In the genomic region with DNA sequence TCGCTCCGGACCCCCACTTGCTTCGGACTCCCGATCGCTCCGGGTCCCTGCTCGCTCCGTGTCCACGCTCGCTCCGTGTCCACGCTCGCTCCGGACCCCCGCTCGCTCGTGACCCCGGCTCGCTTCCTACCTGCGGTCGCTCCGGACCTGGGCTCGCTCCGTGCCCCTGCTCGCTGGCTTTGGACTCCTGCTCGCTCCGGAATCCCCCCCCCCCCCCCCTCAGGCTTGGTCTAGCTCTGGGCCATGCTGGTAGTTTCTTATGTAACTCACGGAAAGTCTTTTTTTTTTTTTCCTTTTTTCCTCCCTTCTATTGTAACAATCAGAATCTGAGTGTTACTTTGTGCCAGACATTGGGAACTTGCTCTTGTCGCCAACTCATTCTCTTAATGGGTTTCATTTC, we compare ENCODE assay signal across 9 mouse cellular contexts. TPM values are rescaled to one million over a fixed set of nuclear protein-coding genes. Genes with fewer than 3 reads are reported as not detected.
DNase-seq lines count a peak whose midpoint lies in the region; ATAC-seq and TF ChIP-seq lines count a peak whose summit lies in the region.
"Had no signal": no experiment of that assay in that cellular context is flagged by ENCODE, and none has a peak within 500 bp of the region (broad histone marks: within the 10 kb centered on the region; RNA-seq: fewer than 3 reads in every experiment).

No protein-coding gene starts in this region.

- 26% methylated on average over 29 of the region's 29 CpGs for WGBS in heart, embryonic 12.5 days
- under 1% methylated on average over 29 of the region's 29 CpGs for WGBS in forebrain, embryonic 16.5 days
- WGBS in liver, embryonic 15.5 days (ENCODE audit: insufficient replicate concordance): 1% methylated on average over 24 of the region's 29 CpGs

- no peak for DNase-seq in heart, adult 9 months (ENCODE audit: low spot score in 2 of 2)
- no peak for DNase-seq in testis, postnatal 10 days (ENCODE audit: low spot score)
- DNase-seq in cerebellum, postnatal 10 days: no peak
- no peak for DNase-seq in layer of hippocampus, adult 9-10 months (ENCODE audit: low spot score)
- DNase-seq: gastrocnemius, postnatal 25 days had no signal

- H3K27me3 ChIP-seq in heart, embryonic 12.5 days (replicated peaks): peaks cover 23% of the 10 kb centered on the region; the same call in 1 of the 2 replicates
- peaks cover 74% of the 10 kb centered on the region for H3K27me3 ChIP-seq in E14TG2a.4 (ENCODE audit: insufficient read depth, low read length)
- peaks cover 40% of the 10 kb centered on the region for H3K27me3 ChIP-seq in forebrain, embryonic 16.5 days (replicated peaks; ENCODE audit: control insufficient read depth, insufficient read depth, low read length)
- peaks cover 93% of the 10 kb centered on the region for H3K27me3 ChIP-seq in liver, embryonic 15.5 days

- no peak for TF ChIP-seq CTCF in E14TG2a.4 (conservative IDR thresholded peaks at IDR 0.05; ENCODE audit: low read length)

- peaks cover 75% of the 10 kb centered on the region for H3K36me3 ChIP-seq in heart, embryonic 12.5 days
- H3K36me3 ChIP-seq in E14TG2a.4 (ENCODE audit: insufficient read depth, low read length): no peaks in the 10 kb centered on the region
- H3K36me3 ChIP-seq in forebrain, embryonic 16.5 days (ENCODE audit: control insufficient read depth, insufficient read depth): no peaks in the 10 kb centered on the region
- H3K36me3 ChIP-seq in liver, embryonic 15.5 days (replicated peaks): no peaks in the 10 kb centered on the region

- 0 out of 2 replicates have a peak, but pooled peaks cover 11% of the 10 kb centered on the region for H3K4me1 ChIP-seq in heart, embryonic 12.5 days (replicated peaks)
- H3K4me1 ChIP-seq in E14TG2a.4 (replicated peaks; ENCODE audit: low read depth, low read length): peaks cover 7% of the 10 kb centered on the region
- peaks cover 17% of the 10 kb centered on the region for H3K4me1 ChIP-seq in forebrain, embryonic 16.5 days (replicated peaks; ENCODE audit: control insufficient read depth, insufficient read depth, low read length)
- H3K4me1 ChIP-seq in liver, embryonic 15.5 days (replicated peaks): peaks cover 3% of the 10 kb centered on the region; the same call in 1 of the 2 replicates

- 0 out of 2 replicates have a peak, but pooled peaks cover 2% of the 10 kb centered on the region for H3K9me3 ChIP-seq in heart, embryonic 12.5 days (replicated peaks)
- peaks cover 5% of the 10 kb centered on the region; the same call in 1 of the 2 replicates for H3K9me3 ChIP-seq in E14TG2a.4 (ENCODE audit: low read length)
- H3K9me3 ChIP-seq in forebrain, embryonic 16.5 days (ENCODE audit: control insufficient read depth, low read length): no peaks in the 10 kb centered on the region
- no peaks in the 10 kb centered on the region for H3K9me3 ChIP-seq in liver, embryonic 15.5 days (replicated peaks)

- peak overlapping the region; percentile 98 for H3K4me2 ChIP-seq in heart, embryonic 12.5 days
- H3K4me2 ChIP-seq in forebrain, embryonic 16.5 days (ENCODE audit: low read length): peak overlapping the region; percentile 92
- H3K4me2 ChIP-seq in liver, embryonic 15.5 days: peak overlapping the region; percentile 67

- H3K27ac ChIP-seq in heart, embryonic 12.5 days (ENCODE audit: poor library complexity, severe bottlenecking): no peak overlapping the region
- H3K27ac ChIP-seq in forebrain, embryonic 16.5 days (ENCODE audit: low read length): no peak overlapping the region
- no peak overlapping the region for H3K27ac ChIP-seq in liver, embryonic 15.5 days (replicated peaks)

- H3K4me3 ChIP-seq in heart, embryonic 12.5 days: peak overlapping the region; percentile 64
- H3K4me3 ChIP-seq in E14TG2a.4 (replicated peaks; ENCODE audit: low read length): peak overlapping the region; percentile 51; the same call in 1 of the 2 replicates
- H3K4me3 ChIP-seq in forebrain, embryonic 16.5 days (replicated peaks; ENCODE audit: low read length): peak overlapping the region; percentile 47
- peak overlapping the region; percentile 41 for H3K4me3 ChIP-seq in liver, embryonic 15.5 days (replicated peaks)

- peak overlapping the region; percentile 83 for H3K9ac ChIP-seq in heart, embryonic 12.5 days
- no peak overlapping the region; the same call in 1 of the 2 replicates for H3K9ac ChIP-seq in forebrain, embryonic 16.5 days (replicated peaks; ENCODE audit: low read depth, low read length)
- no peak overlapping the region for H3K9ac ChIP-seq in liver, embryonic 15.5 days

- ATAC-seq in heart, embryonic 12.5 days (ENCODE audit: insufficient number of reproducible peaks, low FRiP score): no peak
- ATAC-seq in forebrain, embryonic 16.5 days: no peak
- ATAC-seq in liver, embryonic 15.5 days (ENCODE audit: insufficient read depth): no peak

RNA-seq across cellular contexts. Expression of gene Slfn5, which starts 18.0 kb away (rescaled TPM):
- polyA plus RNA-seq in heart, embryonic 12.5 days (2016; fragmentation: Nextera tagmentation; extraction: Ambion mirVana): 2.5 and 2.7 TPM in 2 replicates
- polyA plus RNA-seq in forebrain, embryonic 16.5 days (2015; fragmentation: Nextera tagmentation; extraction: Ambion mirVana): 1.3 and 1.8 TPM in 2 replicates
- polyA plus RNA-seq in liver, embryonic 15.5 days (2015; fragmentation: Nextera tagmentation; extraction: Ambion mirVana): 1.5 and 1.6 TPM in 2 replicates

RNA-seq across cellular contexts. Expression of gene Unc45b, which starts 22.8 kb away (rescaled TPM):
- 199 and 203 TPM in 2 replicates for polyA plus RNA-seq in heart, embryonic 12.5 days (2016; fragmentation: Nextera tagmentation; extraction: Ambion mirVana)
- 0.96 and 1.6 TPM in 2 replicates for polyA plus RNA-seq in forebrain, embryonic 16.5 days (2015; fragmentation: Nextera tagmentation; extraction: Ambion mirVana)
- polyA plus RNA-seq in liver, embryonic 15.5 days (2015; fragmentation: Nextera tagmentation; extraction: Ambion mirVana): 1.7 TPM in 2 replicates

RNA-seq across cellular contexts. Expression of gene Nle1, which starts 25.0 kb away (rescaled TPM):
- 20.0 and 22.0 TPM in 2 replicates for polyA plus RNA-seq in heart, embryonic 12.5 days (2016; fragmentation: Nextera tagmentation; extraction: Ambion mirVana)
- polyA plus RNA-seq in forebrain, embryonic 16.5 days (2015; fragmentation: Nextera tagmentation; extraction: Ambion mirVana): 33.3 and 39.7 TPM in 2 replicates
- 12.4 and 13.6 TPM in 2 replicates for polyA plus RNA-seq in liver, embryonic 15.5 days (2015; fragmentation: Nextera tagmentation; extraction: Ambion mirVana)

RNA-seq across cellular contexts. Expression of gene Fndc8, which starts 41.3 kb away (rescaled TPM):
- polyA plus RNA-seq in heart, embryonic 12.5 days (2016; fragmentation: Nextera tagmentation; extraction: Ambion mirVana): 0.10 and 0.12 TPM in 2 replicates
- 0.43 and 1.1 TPM in 2 replicates for polyA plus RNA-seq in forebrain, embryonic 16.5 days (2015; fragmentation: Nextera tagmentation; extraction: Ambion mirVana)
- polyA plus RNA-seq in liver, embryonic 15.5 days (2015; fragmentation: Nextera tagmentation; extraction: Ambion mirVana): 0.07 and 0.18 TPM in 2 replicates

RNA-seq across cellular contexts. Expression of gene Rad51d, which starts 42.8 kb away (rescaled TPM):
- 13.0 and 14.6 TPM in 2 replicates for polyA plus RNA-seq in heart, embryonic 12.5 days (2016; fragmentation: Nextera tagmentation; extraction: Ambion mirVana)
- polyA plus RNA-seq in forebrain, embryonic 16.5 days (2015; fragmentation: Nextera tagmentation; extraction: Ambion mirVana): 13.5 and 15.2 TPM in 2 replicates
- 5.6 and 6.2 TPM in 2 replicates for polyA plus RNA-seq in liver, embryonic 15.5 days (2015; fragmentation: Nextera tagmentation; extraction: Ambion mirVana)

Comparison
In these comparisons a context has a peak if more than half of its experiments do, and no peak if none do; other contexts are left out.
1. RNA of gene Unc45b, which starts 22.8 kb away (polyA plus RNA-seq): 199 to 203 TPM in heart, embryonic 12.5 days; 1.7 TPM in liver, embryonic 15.5 days and 0.96 to 1.6 TPM in forebrain, embryonic 16.5 days; every median in the first group is over 10 times any median in the second.
2. Peak in every context shown above with its lines, with median percentiles within 50 percentile points of each other: H3K4me2 ChIP-seq and H3K4me3 ChIP-seq.